Mouse (Mus musculus) neural tube, embryonic 14.5 days (tissue): ENCODE results near the gene Prrx1. TPM values are rescaled to one million over a fixed set of nuclear protein-coding genes. Genes with fewer than 3 reads are reported as not detected.

Experiments used
- ATAC-seq: fragments of 200-750 bp; cut with Nextera tagmentation; 2 replicates; pipeline ENCODE4 v1.8.0; 2017; ENCODE audit warnings: low read depth, mild to moderate bottlenecking, moderate TSS enrichment, moderate library complexity
- H3K27ac ChIP-seq: fragments of 300-500 bp; sonication (generic); 2 replicates; pipeline ENCODE4 v1.5.1; 2014; ENCODE audit warnings: low read depth, mild to moderate bottlenecking, control low read depth, low read length, moderate library complexity, mixed read lengths
- H3K27me3 ChIP-seq: fragments of 300-500 bp; sonication (generic); 2 replicates; pipeline ENCODE4 v1.6.1; 2014; ENCODE audit warnings: low read length; ENCODE audit not compliant: control insufficient read depth, insufficient read depth
- H3K36me3 ChIP-seq: fragments of 300-500 bp; sonication (generic); 2 replicates; pipeline ENCODE4 v1.6.1; 2014; ENCODE audit warnings: low read length, mixed read lengths; ENCODE audit not compliant: control insufficient read depth, insufficient read depth
- H3K4me1 ChIP-seq: fragments of 300-500 bp; sonication (generic); 2 replicates; pipeline ENCODE4 v1.6.1; 2014; ENCODE audit warnings: low read length; ENCODE audit not compliant: control insufficient read depth, insufficient read depth
- H3K4me2 ChIP-seq: fragments of 300-500 bp; sonication (generic); 2 replicates; pipeline ENCODE4 v1.6.1; 2014; ENCODE audit warnings: mild to moderate bottlenecking, low read depth, low read length, control low read depth
- H3K4me3 ChIP-seq: fragments of 300-500 bp; sonication (generic); 2 replicates; pipeline ENCODE4 v1.5.1; 2014; ENCODE audit warnings: low read depth, low read length, control low read depth, mixed read lengths
- H3K9ac ChIP-seq: fragments of 300-500 bp; sonication (generic); replicated peaks from 2 replicates; pipeline ENCODE4 v1.6.1; 2014; ENCODE audit warnings: low read depth, mild to moderate bottlenecking, control low read depth, low read length, mixed read lengths
- H3K9me3 ChIP-seq: fragments of 300-500 bp; sonication (generic); 2 replicates; pipeline ENCODE4 v1.6.1; 2016; ENCODE audit warnings: low read length; ENCODE audit not compliant: control insufficient read depth
- WGBS: fragments of 180-500 bp; shearing (Covaris S2); extraction: QIAGEN DNeasy Blood & Tissue Kit; methylation state at CpG from one replicate; pipeline ENCODE4 v1.1.7; 2014; 5-methylcytosine and 5-hydroxymethylcytosine counted together
- polyA plus RNA-seq: library from polyadenylated mRNA; unstranded; fragments of >200 nt; fragmentation: Nextera tagmentation; extraction: Ambion mirVana; gene quantifications from 2 replicates; pipeline ENCODE4 v1.2.1, GENCODE M21; 2014

Gene Prrx1
- polyA plus RNA-seq, 1 experiment from 2014 or later, result 0.78 TPM

DNA sequence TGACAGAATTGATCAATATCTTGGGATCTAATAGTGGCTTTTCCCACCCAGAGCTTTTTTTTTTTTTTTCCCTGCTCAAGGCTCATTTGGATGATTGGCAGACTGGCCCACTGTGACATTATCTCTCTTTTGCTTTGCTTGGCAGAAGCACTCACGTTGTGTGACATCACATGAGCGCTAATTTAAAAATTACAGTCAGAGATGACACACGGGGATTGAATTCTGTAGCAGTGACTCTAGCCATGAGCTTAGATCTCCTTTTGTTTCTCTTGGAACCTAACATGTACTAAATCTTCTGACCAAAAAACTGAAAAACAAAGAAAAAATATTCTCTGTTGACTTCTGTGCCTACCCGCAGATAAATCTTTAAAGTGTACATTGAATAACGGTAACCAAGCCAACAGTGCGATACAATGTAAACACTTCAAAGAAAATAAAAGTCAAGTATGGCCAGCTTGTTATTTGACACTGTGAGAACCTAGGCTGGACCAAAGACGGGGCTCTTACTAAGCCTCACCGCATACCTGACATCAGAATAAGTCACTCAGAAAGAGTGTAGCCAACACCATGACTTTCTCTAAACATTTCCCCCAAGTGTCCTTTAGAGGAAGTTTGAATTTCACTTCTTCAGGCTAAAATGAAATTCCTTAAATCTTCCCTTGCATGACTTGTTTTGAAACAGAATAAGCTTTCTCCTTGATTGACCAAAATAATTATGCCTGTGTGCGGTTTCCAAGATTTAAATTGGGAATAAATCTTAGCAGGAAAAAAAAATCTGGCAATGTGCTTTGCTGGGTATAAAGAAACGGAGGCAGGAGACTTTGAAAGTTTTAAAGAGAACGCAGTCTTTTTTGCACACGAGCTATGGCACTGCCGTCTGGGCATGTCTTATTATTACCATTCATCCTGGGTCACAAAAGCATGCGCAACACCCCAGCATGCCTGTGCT is 104.3 kb downstream of the Prrx1 start:
- Histone ChIP-seq H3K36me3 (no peaks in the 10 kb centered on the region), H3K4me3 (no peak overlapping the region), H3K9ac (no peak overlapping the region), H3K27me3 (no peaks in the 10 kb centered on the region), H3K4me1 (no peaks in the 10 kb centered on the region), H3K27ac (no peak overlapping the region), H3K9me3 (no peaks in the 10 kb centered on the region), H3K4me2 (no peak overlapping the region)
- WGBS, result 72% methylated on average over 14 of the region's 14 CpGs
- ATAC-seq, result no peak

- Histone ChIP-seq H3K4me2 (no peak overlapping the region), H3K9ac (no peak overlapping the region), H3K4me3 (no peak overlapping the region), H3K9me3 (no peaks in the 10 kb centered on the region), H3K27ac (no peak overlapping the region), H3K36me3 (no peaks in the 10 kb centered on the region), H3K4me1 (no peaks in the 10 kb centered on the region), H3K27me3 (no peaks in the 10 kb centered on the region)
- no peak for ATAC-seq
- 65% methylated on average over 2 of the region's 2 CpGs for WGBS
Measured at GRCm38 (mm10) chr1:163198767-163199166, 114.7 kb downstream of the Prrx1 start.

GRCm38 (mm10) chr1:163198059-163198458 is 115.5 kb downstream of the Prrx1 start:
- no peak overlapping the region for H3K4me3 ChIP-seq
- no peak overlapping the region for H3K4me2 ChIP-seq
- no peak overlapping the region for H3K27ac ChIP-seq
- ATAC-seq, result no peak
- H3K36me3 ChIP-seq, result no peaks in the 10 kb centered on the region
- 83% methylated on average over 4 of the region's 4 CpGs for WGBS
- H3K4me1 ChIP-seq, result no peaks in the 10 kb centered on the region
- no peak overlapping the region for H3K9ac ChIP-seq
- H3K27me3 ChIP-seq, result no peaks in the 10 kb centered on the region
- H3K9me3 ChIP-seq, result no peaks in the 10 kb centered on the region

Other genes with a start within 250 kb of the Prrx1 start
- not detected in 2 replicates for gene Mroh9, start 228.0 kb downstream of the Prrx1 start, polyA plus RNA-seq
- 19.6 and 25.2 TPM in 2 replicates for gene Gorab, start 90.0 kb upstream of the Prrx1 start, polyA plus RNA-seq